Mouse (Mus musculus) testis, adult 2 months (tissue): ENCODE data around the gene Gm45140. TPM values are rescaled to one million over a fixed set of nuclear protein-coding genes. Genes with fewer than 3 reads are reported as not detected.

Experiments used
- H3K27ac ChIP-seq: fragments of 200-500 bp; 2 replicates; pipeline ENCODE4 v1.5.1; 2012; ENCODE audit warnings: low read depth, low read length; ENCODE audit not compliant: control insufficient read depth, insufficient read depth
- H3K27me3 ChIP-seq: fragments of 200-500 bp; 2 replicates; pipeline ENCODE4 v1.6.1; 2012; ENCODE audit warnings: mild to moderate bottlenecking, low read length, moderate library complexity; ENCODE audit not compliant: control insufficient read depth, insufficient read depth
- H3K36me3 ChIP-seq: fragments of 200-500 bp; 2 replicates; pipeline ENCODE4 v1.6.1; 2012; ENCODE audit warnings: mild to moderate bottlenecking, low read length; ENCODE audit not compliant: control insufficient read depth, insufficient read depth
- H3K4me1 ChIP-seq: fragments of 200-500 bp; 2 replicates; pipeline ENCODE4 v1.6.1; 2012; ENCODE audit warnings: low read length; ENCODE audit not compliant: control insufficient read depth, insufficient read depth
- H3K4me3 ChIP-seq: fragments of 200-500 bp; 2 replicates; pipeline ENCODE4 v1.5.1; 2012; ENCODE audit warnings: low read depth, mild to moderate bottlenecking, low read length, moderate library complexity, mixed read lengths; ENCODE audit not compliant: control insufficient read depth
- CTCF ChIP-seq: fragments of 200-500 bp; IDR thresholded peaks from 2 replicates; pipeline ENCODE4 v1.5.1; 2012; ENCODE audit warnings: low read depth, mild to moderate bottlenecking, inconsistent platforms, low read length, moderate library complexity; ENCODE audit not compliant: control insufficient read depth, insufficient read depth, insufficient replicate concordance
- POLR2A ChIP-seq: fragments of 200-500 bp; IDR thresholded peaks from 2 replicates; pipeline ENCODE4 v1.6.1; 2012; ENCODE audit warnings: low read depth, mild to moderate bottlenecking, inconsistent platforms, low read length, moderate library complexity; ENCODE audit not compliant: control insufficient read depth
- polyA plus RNA-seq: library from polyadenylated mRNA; depleted of rRNA; stranded (reverse); fragments of >200 nt; gene quantifications from 2 replicates; pipeline ENCODE4 v1.2.3, GENCODE M21; 2012; rRNA removed

Gene Gm45140
- polyA plus RNA-seq, 1 experiment = 0.95 TPM

DNA sequence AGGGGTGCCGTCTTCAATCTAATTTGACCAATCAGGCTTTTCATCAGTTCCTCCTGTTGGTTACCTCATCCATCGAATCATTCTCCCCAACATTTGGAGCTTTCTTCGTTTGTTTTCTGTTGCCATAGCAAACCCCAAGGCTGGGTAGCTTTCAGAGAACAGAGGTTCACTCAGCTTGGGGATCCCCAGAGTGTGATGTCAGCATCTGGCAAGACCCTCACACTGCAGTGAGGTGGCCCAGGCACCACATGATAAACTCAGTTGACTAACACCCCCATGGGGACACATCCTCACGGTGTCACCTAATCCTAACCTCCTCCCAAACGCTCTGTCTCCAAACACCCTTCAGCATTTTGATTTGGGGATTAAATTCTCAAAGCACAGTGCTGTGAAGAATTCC is 92.3 kb downstream of the Gm45140 start:
- Histone ChIP-seq H3K27ac (no peak overlapping the region), H3K4me1 (no peaks in the 10 kb centered on the region), H3K36me3 (no peaks in the 10 kb centered on the region), H3K27me3 (no peaks in the 10 kb centered on the region), H3K4me3 (no peak overlapping the region)
- TF ChIP-seq CTCF (no peak), POLR2A (no peak)

DNA sequence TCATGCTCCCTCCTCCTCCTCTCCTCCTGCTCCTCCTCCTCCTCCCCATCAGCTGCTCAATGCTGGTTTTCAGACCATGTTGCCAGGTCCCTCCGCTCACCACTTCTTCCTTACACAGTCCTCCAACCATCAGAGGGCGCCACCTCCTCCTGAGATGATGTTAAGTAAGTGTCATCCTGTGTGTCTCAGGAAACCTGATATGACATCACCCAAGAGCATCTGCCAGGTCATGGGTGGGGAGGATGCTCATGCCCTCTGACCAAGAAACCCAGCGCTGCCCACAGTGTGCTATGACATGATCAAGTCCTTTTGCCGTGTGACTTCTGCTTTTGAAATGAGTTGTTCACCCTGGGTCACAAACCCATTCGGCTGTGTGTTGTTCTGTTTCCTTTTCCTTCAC is 92.8 kb downstream of the Gm45140 start:
- H3K4me3 ChIP-seq = no peak overlapping the region
- H3K27me3 ChIP-seq = no peaks in the 10 kb centered on the region
- TF ChIP-seq POLR2A (no peak), CTCF (peak; percentile 51; the same call in 1 of the 2 replicates)
- H3K36me3 ChIP-seq = no peaks in the 10 kb centered on the region
- H3K4me1 ChIP-seq = no peaks in the 10 kb centered on the region
- no peak overlapping the region for H3K27ac ChIP-seq

DNA sequence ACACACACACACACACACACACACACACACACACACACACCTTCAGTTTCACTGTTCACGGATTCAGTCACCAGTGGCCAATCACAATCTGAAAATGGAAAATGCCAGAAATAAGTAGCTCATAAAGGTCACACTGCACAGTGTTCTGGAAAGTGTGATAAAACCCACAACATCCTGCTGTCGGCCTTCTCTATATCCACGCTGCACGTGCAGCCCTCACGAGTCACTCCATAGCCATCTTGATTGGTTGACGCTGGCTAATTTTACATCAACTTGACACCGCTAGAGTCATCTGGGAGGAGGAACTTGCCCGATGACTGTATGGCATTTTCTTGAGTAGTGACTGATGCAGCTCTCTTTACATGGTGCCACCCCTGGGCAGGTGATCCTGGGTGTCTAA is 93.6 kb downstream of the Gm45140 start:
- H3K36me3 ChIP-seq = no peaks in the 10 kb centered on the region
- no peaks in the 10 kb centered on the region for H3K4me1 ChIP-seq
- H3K27ac ChIP-seq = no peak overlapping the region

DNA sequence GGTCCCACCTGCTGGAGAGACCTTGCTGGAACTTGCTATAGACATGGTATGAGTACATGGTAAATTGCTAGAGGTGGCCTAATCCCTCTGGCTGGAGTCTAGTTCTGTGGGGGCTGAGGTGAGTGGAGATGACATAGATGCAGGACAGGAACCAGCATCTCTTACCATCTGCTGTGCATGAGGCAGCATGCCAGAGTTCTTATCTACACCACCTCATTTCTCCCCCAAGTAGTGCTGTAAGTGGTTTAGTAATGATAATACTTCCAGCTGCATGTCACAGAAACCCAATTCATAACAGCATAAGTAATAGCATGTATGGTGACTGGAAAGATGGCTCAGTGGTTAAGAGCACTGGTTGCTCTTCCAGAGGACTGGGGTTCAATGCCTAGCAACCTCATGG is 95.1 kb downstream of the Gm45140 start:
- H3K27ac ChIP-seq = no peak overlapping the region
- no peaks in the 10 kb centered on the region for H3K4me1 ChIP-seq

More for the DNA sequence above, 93.6 kb downstream of the Gm45140 start:
- Histone ChIP-seq H3K4me3 (no peak overlapping the region), H3K27me3 (no peaks in the 10 kb centered on the region)
- TF ChIP-seq POLR2A = no peak
- TF ChIP-seq CTCF = no peak

DNA sequence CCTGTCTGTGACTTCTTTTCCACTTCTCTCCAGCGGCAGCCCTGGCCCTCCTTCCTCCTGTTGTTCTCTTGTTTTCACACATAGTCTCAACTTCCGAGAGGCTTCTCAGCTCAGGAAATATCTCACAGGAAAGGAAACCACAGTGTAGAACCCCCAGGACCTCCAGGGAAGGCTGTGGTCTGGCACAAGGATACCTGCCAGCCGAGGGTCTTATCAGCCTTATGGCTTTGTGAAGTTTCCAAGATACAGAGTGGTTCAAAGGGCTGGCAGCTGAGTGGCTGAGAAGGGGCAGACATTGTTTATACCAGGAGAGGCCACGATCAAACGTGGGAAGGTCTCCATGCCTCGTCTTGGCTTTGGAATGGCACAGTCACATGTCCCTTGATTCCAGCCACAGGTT is 95.7 kb downstream of the Gm45140 start:
- Histone ChIP-seq H3K4me3 (no peak overlapping the region), H3K4me1 (no peaks in the 10 kb centered on the region), H3K27ac (no peak overlapping the region), H3K27me3 (no peaks in the 10 kb centered on the region), H3K36me3 (no peaks in the 10 kb centered on the region)
- TF ChIP-seq CTCF = no peak
- TF ChIP-seq POLR2A = no peak

More for the DNA sequence above, 95.1 kb downstream of the Gm45140 start:
- H3K4me3 ChIP-seq = no peak overlapping the region
- TF ChIP-seq CTCF = no peak
- no peak for TF ChIP-seq POLR2A
- no peaks in the 10 kb centered on the region for H3K27me3 ChIP-seq
- no peaks in the 10 kb centered on the region for H3K36me3 ChIP-seq

Other genes with a start within 250 kb of the Gm45140 start
- gene Prokr1, start 245.1 kb downstream of the Gm45140 start, polyA plus RNA-seq = 0.77 and 0.98 TPM in 2 replicates
- gene Aplf, start 163.6 kb downstream of the Gm45140 start, polyA plus RNA-seq = 3.3 and 3.8 TPM in 2 replicates
- 0.68 and 0.85 TPM in 2 replicates for gene Efcc1, start 104.9 kb downstream of the Gm45140 start, polyA plus RNA-seq
- 0.17 TPM in 1 of 2 replicates, not detected in the other for gene Gp9, start 57.7 kb downstream of the Gm45140 start, polyA plus RNA-seq
- gene Rab43, start 23.6 kb downstream of the Gm45140 start, polyA plus RNA-seq = 19.5 and 20.0 TPM in 2 replicates
- gene Isy1, start 3.0 kb upstream of the Gm45140 start, polyA plus RNA-seq = 6.4 and 6.7 TPM in 2 replicates
- gene Cnbp, start 15.3 kb upstream of the Gm45140 start, polyA plus RNA-seq = 111 and 130 TPM in 2 replicates
- gene Copg1, start 52.0 kb upstream of the Gm45140 start, polyA plus RNA-seq = 19.3 and 21.5 TPM in 2 replicates
- 14.9 and 15.2 TPM in 2 replicates for gene Hmces, start 78.1 kb upstream of the Gm45140 start, polyA plus RNA-seq
- gene H1fx, start 145.8 kb upstream of the Gm45140 start, polyA plus RNA-seq = 68.7 and 101 TPM in 2 replicates
- gene Rab7, start 209.5 kb upstream of the Gm45140 start, polyA plus RNA-seq = 51.5 and 52.1 TPM in 2 replicates
- 215 and 230 TPM in 2 replicates for gene Rpn1, start 248.7 kb upstream of the Gm45140 start, polyA plus RNA-seq